Mouse (Mus musculus): ENCODE data around the gene Cbx7. TPM values are rescaled to one million over a fixed set of nuclear protein-coding genes. Genes with fewer than 3 reads are reported as not detected.

Gene Cbx7
- total and polyA plus RNA-seq, 3 experiments = 2.9 to 11.1 TPM; not detected in 1

GRCm38 (mm10) chr15:79985471-79985870, 14.6 kb upstream of the Cbx7 start:
- H3K36me3 ChIP-seq (ENCODE audit: control insufficient read depth in 1 of 2, insufficient read depth in 2 of 2, low read length in 2 of 2) = no peaks in the 10 kb centered on the region
- peak; percentile 9 for DNase-seq (ENCODE audit: low read depth, low spot score)
- no peaks in the 10 kb centered on the region for H3K4me1 ChIP-seq (ENCODE audit: control insufficient read depth in 1 of 2, insufficient read depth in 2 of 2, low read length in 2 of 2)
- no peak overlapping the region for H3K27ac ChIP-seq (ENCODE audit: control insufficient read depth, low read depth, low read length)
- H3K9ac ChIP-seq (ENCODE audit: control insufficient read depth, low read depth, low read length, poor library complexity, severe bottlenecking) = no peak overlapping the region
- no peaks in the 10 kb centered on the region; a peak in 1 of 4 replicates for H3K27me3 ChIP-seq (ENCODE audit: control insufficient read depth in 1 of 2, insufficient read depth in 2 of 2, low read length in 2 of 2)
- TF ChIP-seq ZKSCAN1 (IDR thresholded peaks at IDR 0.05; ENCODE audit: low read depth, low read length) (no peak), MAFK (IDR thresholded peaks at IDR 0.05; ENCODE audit: borderline replicate concordance, low read depth, low read length) (no peak), POLR2AphosphoS2 (IDR thresholded peaks at IDR 0.05; ENCODE audit: low read length) (no peak), JUND (IDR thresholded peaks at IDR 0.05; ENCODE audit: low read depth, low read length) (no peak), RAD21 (IDR thresholded peaks at IDR 0.05; ENCODE audit: low read depth, low read length) (no peak), ZC3H11A (IDR thresholded peaks at IDR 0.05; ENCODE audit: low read depth, low read length) (no peak), NELFE (IDR thresholded peaks at IDR 0.05; ENCODE audit: low read depth, low read length) (no peak), GATA1 (IDR thresholded peaks at IDR 0.05; ENCODE audit: low read depth, low read length) (no peak), MYB (IDR thresholded peaks at IDR 0.05; ENCODE audit: low read depth, low read length) (no peak), TAL1 (IDR thresholded peaks at IDR 0.05; ENCODE audit: low read length) (no peak), USF2 (IDR thresholded peaks at IDR 0.05; ENCODE audit: borderline replicate concordance in 1 of 2, insufficient read depth in 1 of 2, low read depth in 1 of 2, low read length in 2 of 2) (no peak), EP300 (IDR thresholded peaks at IDR 0.05; ENCODE audit: low read depth in 1 of 2, low read length in 2 of 2) (no peak), POLR2AphosphoS5 (IDR thresholded peaks at IDR 0.05; ENCODE audit: borderline replicate concordance, low read depth, low read length) (no peak), CHD2 (IDR thresholded peaks at IDR 0.05; ENCODE audit: low read length) (no peak), NRF1 (IDR thresholded peaks at IDR 0.05; ENCODE audit: insufficient read depth, low read depth, low read length, poor library complexity, severe bottlenecking) (no peak), TBP (IDR thresholded peaks at IDR 0.05; ENCODE audit: low read depth, low read length) (no peak), USF1 (IDR thresholded peaks at IDR 0.05; ENCODE audit: low read depth, low read length) (no peak), MYC (IDR thresholded peaks at IDR 0.05; ENCODE audit: low read depth, low read length) (no peak)
- no peaks in the 10 kb centered on the region for H3K79me2 ChIP-seq (ENCODE audit: control insufficient read depth, insufficient read depth, low read length, poor library complexity)
- no peaks in the 10 kb centered on the region for H3K9me3 ChIP-seq (replicated peaks; ENCODE audit: insufficient read depth, low read length)
- H3K4me3 ChIP-seq (ENCODE audit: control insufficient read depth in 1 of 2, insufficient read depth in 1 of 2, low read depth in 2 of 2, low read length in 2 of 2) = no peak overlapping the region

GRCm38 (mm10) chr15:79984152-79984551, 13.2 kb upstream of the Cbx7 start:
- H3K4me1 ChIP-seq (ENCODE audit: control insufficient read depth in 1 of 2, insufficient read depth in 2 of 2, low read length in 2 of 2) = no peaks in the 10 kb centered on the region
- no peak for DNase-seq (ENCODE audit: low read depth, low spot score)
- H3K27ac ChIP-seq (ENCODE audit: control insufficient read depth, low read depth, low read length) = no peak overlapping the region
- H3K79me2 ChIP-seq (ENCODE audit: control insufficient read depth, insufficient read depth, low read length, poor library complexity) = no peaks in the 10 kb centered on the region
- H3K9me3 ChIP-seq (replicated peaks; ENCODE audit: insufficient read depth, low read length) = no peaks in the 10 kb centered on the region
- no peaks in the 10 kb centered on the region; a peak in 1 of 4 replicates for H3K27me3 ChIP-seq (ENCODE audit: control insufficient read depth in 1 of 2, insufficient read depth in 2 of 2, low read length in 2 of 2)
- H3K4me3 ChIP-seq (ENCODE audit: control insufficient read depth in 1 of 2, insufficient read depth in 1 of 2, low read depth in 2 of 2, low read length in 2 of 2) = no peak overlapping the region
- no peaks in the 10 kb centered on the region for H3K36me3 ChIP-seq (ENCODE audit: control insufficient read depth in 1 of 2, insufficient read depth in 2 of 2, low read length in 2 of 2)
- H3K9ac ChIP-seq (ENCODE audit: control insufficient read depth, low read depth, low read length, poor library complexity, severe bottlenecking) = no peak overlapping the region
- no peak for TF ChIP-seq SIN3A (IDR thresholded peaks at IDR 0.05; ENCODE audit: low read length)
- TF ChIP-seq CHD1 (IDR thresholded peaks at IDR 0.05; ENCODE audit: low read depth, low read length) = no peak
- no peak for TF ChIP-seq TCF12 (IDR thresholded peaks at IDR 0.05; ENCODE audit: low read depth, low read length)
- no peak for TF ChIP-seq POLR2A (IDR thresholded peaks at IDR 0.05; ENCODE audit: control insufficient read depth in 1 of 2, insufficient read depth in 1 of 2, low read depth in 1 of 2, low read length in 2 of 2, poor library complexity in 1 of 2)
- no peak for TF ChIP-seq RAD21 (IDR thresholded peaks at IDR 0.05; ENCODE audit: low read depth, low read length)
- TF ChIP-seq MEF2A (IDR thresholded peaks at IDR 0.05; ENCODE audit: extremely low read depth, insufficient replicate concordance, low read depth, low read length, poor library complexity, severe bottlenecking) = no peak
- TF ChIP-seq SMC3 (IDR thresholded peaks at IDR 0.05; ENCODE audit: low read depth, low read length) = no peak
- no peak for TF ChIP-seq ELF1 (IDR thresholded peaks at IDR 0.05; ENCODE audit: low read depth, low read length)

Data from MEL (cell line).